Mouse (Mus musculus): ENCODE results near the gene Tspyl4.

Tspyl4 gene

GRCm38 (mm10) chr10:34326701-34327100 is 29.5 kb downstream of the Tspyl4 start:
- DNase-seq, result no peak

- DNase-seq, result no peak
These were observed 29.9 kb downstream of the Tspyl4 start for GRCm38 (mm10) chr10:34327144-34327543.

GRCm38 (mm10) chr10:34328310-34328709 is 31.1 kb downstream of the Tspyl4 start:
- no peak for DNase-seq

GRCm38 (mm10) chr10:34341014-34341413 is 43.8 kb downstream of the Tspyl4 start:
- DNase-seq, result no peak

- no peak for DNase-seq
These were observed 44.6 kb downstream of the Tspyl4 start for GRCm38 (mm10) chr10:34341886-34342285.
